Mouse (Mus musculus): ENCODE results near the gene Ubxn7. TPM values are rescaled to one million over a fixed set of nuclear protein-coding genes. Genes with fewer than 3 reads are reported as not detected.

Ubxn7 gene
- polyA plus RNA-seq, 1 experiment: 11.9 TPM

- no peaks in the 10 kb centered on the region for H3K79me2 ChIP-seq (ENCODE audit: control insufficient read depth, insufficient read depth)
- peak; percentile 91 for TF ChIP-seq USF1 (IDR thresholded peaks at IDR 0.05; ENCODE audit: low read depth)
- no peak for TF ChIP-seq TCF12 (IDR thresholded peaks at IDR 0.05; ENCODE audit: insufficient read depth, poor library complexity, severe bottlenecking)
- no peak for TF ChIP-seq E2F4 (IDR thresholded peaks at IDR 0.05; ENCODE audit: insufficient read depth)
- TF ChIP-seq POLR2A (IDR thresholded peaks at IDR 0.05; ENCODE audit: insufficient read length, low read depth): peak; percentile 78
- TF ChIP-seq POLR2AphosphoS2 (IDR thresholded peaks at IDR 0.05; ENCODE audit: insufficient read length, low read depth): peak; percentile 90
- H3K4me3 ChIP-seq: peak within 1 kb of the TSS; percentile 76
- no peaks in the 10 kb centered on the region for H3K27me3 ChIP-seq (ENCODE audit: control insufficient read depth, insufficient read depth, insufficient read length)
- no peak within 1 kb of the TSS for H3ac ChIP-seq (ENCODE audit: control insufficient read depth, insufficient read length)
- H3K36me3 ChIP-seq (ENCODE audit: control insufficient read depth, insufficient read depth): no peaks in the 10 kb centered on the region
- peak within 1 kb of the TSS; percentile 93 for H3K4me2 ChIP-seq (ENCODE audit: low read depth)
Measured at GRCm38 (mm10) chr16:32419517-32420483, 87.7 kb downstream of the Ubxn7 start, which contains the start of gene Tctex1d2. TSS of gene Tctex1d2 (plus strand) at chr16:32419702.

DNA sequence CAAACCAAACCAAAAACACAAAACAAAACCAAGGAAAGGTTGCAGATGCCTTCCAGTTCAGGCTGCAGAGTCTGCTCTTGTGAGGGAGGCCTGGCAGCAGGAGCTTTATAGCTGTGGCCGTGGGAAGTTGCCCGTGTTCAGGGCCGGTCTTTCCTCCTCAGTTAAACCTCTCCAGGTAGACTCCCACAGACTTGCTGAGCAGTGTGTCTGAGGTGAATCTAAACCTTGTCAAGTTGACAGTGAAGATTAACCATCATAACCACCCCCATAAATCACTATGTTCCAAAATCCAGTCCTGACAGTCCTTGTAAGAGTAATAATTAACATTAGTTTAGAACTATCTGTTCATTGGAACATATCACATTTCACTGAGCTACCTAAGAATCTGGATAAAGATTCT lies 95.4 kb downstream of the Ubxn7 start:
- TF ChIP-seq POLR2AphosphoS2 (IDR thresholded peaks at IDR 0.05; ENCODE audit: insufficient read length, low read depth) (no peak), REST (IDR thresholded peaks at IDR 0.05; ENCODE audit: insufficient read depth, insufficient read length) (no peak), CEBPB (IDR thresholded peaks at IDR 0.05; ENCODE audit: insufficient read depth, poor library complexity, severe bottlenecking) (no peak), MYOG (IDR thresholded peaks at IDR 0.05; ENCODE audit: control insufficient read depth in 1 of 3, insufficient read depth in 1 of 3, insufficient read length in 2 of 3, low read depth in 2 of 3) (no peak), USF1 (IDR thresholded peaks at IDR 0.05; ENCODE audit: low read depth) (no peak), TCF3 (IDR thresholded peaks at IDR 0.05; ENCODE audit: insufficient read length, low read depth) (no peak), TCF12 (IDR thresholded peaks at IDR 0.05; ENCODE audit: insufficient read depth, poor library complexity, severe bottlenecking) (no peak), POLR2A (IDR thresholded peaks at IDR 0.05; ENCODE audit: insufficient read length, low read depth) (no peak), SRF (IDR thresholded peaks at IDR 0.05; ENCODE audit: control insufficient read depth, insufficient read length, low read depth) (no peak), MAX (IDR thresholded peaks at IDR 0.05; ENCODE audit: low read depth) (no peak)
- no peak overlapping the region for H3K4me3 ChIP-seq
- no peak overlapping the region for H3ac ChIP-seq (ENCODE audit: control insufficient read depth, insufficient read length)

DNA sequence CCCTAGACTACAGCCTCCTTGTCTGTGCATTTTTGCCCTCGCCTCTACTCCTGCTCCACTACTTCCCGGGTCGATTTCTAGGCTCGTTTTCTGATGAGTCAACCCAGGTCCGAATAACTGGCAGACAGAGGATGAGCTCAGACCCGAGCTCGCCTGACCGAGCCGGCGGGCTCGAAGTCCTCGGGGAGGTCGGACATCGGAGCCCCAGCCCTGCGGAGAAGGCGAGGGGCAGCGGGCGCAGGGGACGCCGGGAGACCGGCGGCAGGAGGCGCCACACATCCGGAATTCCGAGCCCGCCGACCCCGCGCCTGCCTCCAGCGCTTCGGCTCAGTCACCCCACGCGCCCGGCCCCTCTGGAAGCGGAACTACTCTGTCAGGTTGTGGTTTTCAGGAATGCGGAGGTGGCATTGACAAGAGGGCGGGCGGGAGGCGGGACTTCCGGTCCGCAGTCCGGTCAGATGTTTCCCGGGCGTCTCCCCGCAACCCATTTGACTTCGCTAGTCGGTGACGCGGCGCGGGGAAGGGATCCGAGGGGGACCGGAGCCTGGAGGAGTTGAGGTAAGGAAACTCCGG lies 98.5 kb downstream of the Ubxn7 start, which contains the start of gene Pcyt1a:
TSS of gene Pcyt1a (plus strand) at position 448 of the 573 bp plus-strand sequence.
- H3K36me3 ChIP-seq (ENCODE audit: control insufficient read depth, insufficient read depth): no peaks in the 10 kb centered on the region
- H3ac ChIP-seq (ENCODE audit: control insufficient read depth, insufficient read length): peak within 1 kb of the TSS; percentile 36
- TF ChIP-seq POLR2A (IDR thresholded peaks at IDR 0.05; ENCODE audit: insufficient read length, low read depth): peak; percentile 62
- peak; percentile 42 for TF ChIP-seq POLR2AphosphoS2 (IDR thresholded peaks at IDR 0.05; ENCODE audit: insufficient read length, low read depth)
- peak in 1 of 3 experiments; percentile 1 for TF ChIP-seq MYOD1 (IDR thresholded peaks at IDR 0.05; ENCODE audit: control insufficient read depth in 1 of 3, insufficient read length in 2 of 3, low read depth in 2 of 3)
- TF ChIP-seq REST (IDR thresholded peaks at IDR 0.05; ENCODE audit: insufficient read depth, insufficient read length): no peak
- TF ChIP-seq SRF (IDR thresholded peaks at IDR 0.05; ENCODE audit: control insufficient read depth, insufficient read length, low read depth): peak; percentile 9
- no peak for TF ChIP-seq MYOG (IDR thresholded peaks at IDR 0.05; ENCODE audit: control insufficient read depth in 1 of 3, insufficient read depth in 1 of 3, insufficient read length in 2 of 3, low read depth in 2 of 3)
- no peak for TF ChIP-seq CEBPB (IDR thresholded peaks at IDR 0.05; ENCODE audit: insufficient read depth, poor library complexity, severe bottlenecking)
- no peaks in the 10 kb centered on the region for H3K27me3 ChIP-seq (ENCODE audit: control insufficient read depth, insufficient read depth, insufficient read length)
- H3K4me3 ChIP-seq: peak within 1 kb of the TSS; percentile 93
- H3K79me2 ChIP-seq (ENCODE audit: control insufficient read depth, insufficient read depth): peaks cover 12% of the 10 kb centered on the region
- H3K4me2 ChIP-seq (ENCODE audit: low read depth): peak within 1 kb of the TSS; percentile 80

More for the DNA sequence above, 95.4 kb downstream of the Ubxn7 start:
- Histone ChIP-seq H3K27me3 (ENCODE audit: control insufficient read depth, insufficient read depth, insufficient read length) (no peaks in the 10 kb centered on the region), H3K4me2 (ENCODE audit: low read depth) (no peak overlapping the region), H3K36me3 (ENCODE audit: control insufficient read depth, insufficient read depth) (no peaks in the 10 kb centered on the region), H3K79me2 (ENCODE audit: control insufficient read depth, insufficient read depth) (peaks cover 12% of the 10 kb centered on the region)

DNA sequence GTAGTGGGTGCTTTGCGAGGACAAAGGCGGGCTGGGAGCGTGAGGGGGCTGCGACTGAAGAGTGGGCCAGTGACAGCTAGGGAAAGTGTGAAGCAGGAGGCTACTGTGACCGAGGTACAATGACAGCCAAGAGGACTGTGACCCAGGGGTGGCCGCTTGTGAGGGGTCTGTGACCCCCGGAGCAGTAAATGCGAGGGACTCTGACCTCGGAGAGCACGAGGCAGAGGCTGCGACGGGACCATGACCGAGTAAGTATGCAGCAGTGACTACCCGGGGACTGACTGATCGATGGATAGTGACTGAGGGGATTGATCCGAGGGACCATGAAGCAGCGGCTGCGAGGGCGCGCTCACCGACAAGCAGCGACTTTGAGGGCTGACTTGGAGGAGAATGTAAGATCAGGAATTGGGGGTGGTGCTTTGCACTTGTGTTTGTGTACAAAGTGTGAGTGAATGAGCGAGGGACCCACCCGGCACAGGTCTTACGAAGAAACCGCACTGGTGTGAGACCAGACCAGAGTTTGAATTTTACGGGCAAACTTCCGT lies 99.1 kb downstream of the Ubxn7 start:
- Histone ChIP-seq H3ac (ENCODE audit: control insufficient read depth, insufficient read length) (peak overlapping the region; percentile 36), H3K4me3 (peak overlapping the region; percentile 93), H3K79me2 (ENCODE audit: control insufficient read depth, insufficient read depth) (peaks cover 16% of the 10 kb centered on the region), H3K27me3 (ENCODE audit: control insufficient read depth, insufficient read depth, insufficient read length) (no peaks in the 10 kb centered on the region), H3K4me2 (ENCODE audit: low read depth) (peak overlapping the region; percentile 68), H3K36me3 (ENCODE audit: control insufficient read depth, insufficient read depth) (no peaks in the 10 kb centered on the region)
- TF ChIP-seq POLR2AphosphoS2 (IDR thresholded peaks at IDR 0.05; ENCODE audit: insufficient read length, low read depth) (no peak), MYOD1 (IDR thresholded peaks at IDR 0.05; ENCODE audit: control insufficient read depth in 1 of 3, insufficient read length in 2 of 3, low read depth in 2 of 3) (no peak), REST (IDR thresholded peaks at IDR 0.05; ENCODE audit: insufficient read depth, insufficient read length) (no peak), MAX (IDR thresholded peaks at IDR 0.05; ENCODE audit: low read depth) (no peak), USF1 (IDR thresholded peaks at IDR 0.05; ENCODE audit: low read depth) (no peak), SRF (IDR thresholded peaks at IDR 0.05; ENCODE audit: control insufficient read depth, insufficient read length, low read depth) (no peak)
